Mouse (Mus musculus) kidney, postnatal 0 days (tissue): ENCODE measurements around the gene Get4. TPM values are rescaled to one million over a fixed set of nuclear protein-coding genes. Genes with fewer than 3 reads are reported as not detected.

Experiments
- ATAC-seq: fragments of 200-750 bp; cut with Nextera tagmentation; replicated peaks from 2 replicates; pipeline ENCODE4 v1.8.0; 2017; ENCODE audit warnings: low read depth, moderate number of reproducible peaks, moderate TSS enrichment, moderate library complexity; ENCODE audit not compliant: low FRiP score
- DNase-seq: peaks from one replicate; pipeline ENCODE4 v3.0.0-alpha.2; 2016; ENCODE audit warnings: low spot score
- H3K27ac ChIP-seq: fragments of 300-500 bp; sonication (generic); 2 replicates; pipeline ENCODE4 v1.5.1; 2014; ENCODE audit warnings: mild to moderate bottlenecking
- H3K27me3 ChIP-seq: fragments of 300-500 bp; sonication (generic); 2 replicates; pipeline ENCODE4 v1.6.1; 2014; ENCODE audit warnings: low read length, mixed read lengths; ENCODE audit not compliant: insufficient read depth
- H3K36me3 ChIP-seq: fragments of 300-500 bp; sonication (generic); 2 replicates; pipeline ENCODE4 v1.6.1; 2014; ENCODE audit warnings: low read length, mixed read lengths; ENCODE audit not compliant: insufficient read depth
- H3K4me1 ChIP-seq: fragments of 300-500 bp; sonication (generic); replicated peaks from 2 replicates; pipeline ENCODE4 v1.6.1; 2014; ENCODE audit warnings: antibody characterized with exemption, low read length, mixed read lengths; ENCODE audit not compliant: insufficient read depth
- H3K4me2 ChIP-seq: fragments of 300-500 bp; sonication (generic); 2 replicates; pipeline ENCODE4 v1.6.1; 2014; ENCODE audit warnings: mild to moderate bottlenecking, low read length, moderate library complexity, mixed read lengths
- H3K4me3 ChIP-seq: fragments of 300-500 bp; sonication (generic); replicated peaks from 2 replicates; pipeline ENCODE4 v1.5.1; 2014; ENCODE audit warnings: low read depth, low read length
- H3K9ac ChIP-seq: fragments of 300-500 bp; sonication (generic); 2 replicates; pipeline ENCODE4 v1.6.1; 2014; ENCODE audit warnings: low read depth, low read length
- H3K9me3 ChIP-seq: fragments of 300-500 bp; sonication (generic); replicated peaks from 2 replicates; pipeline ENCODE4 v1.6.1; 2016; ENCODE audit warnings: low read length, inconsistent platforms, mixed read lengths
- CTCF ChIP-seq: IDR thresholded peaks from 2 replicates; pipeline ENCODE4 v1.5.1; 2016; ENCODE audit warnings: antibody characterized with exemption, low read depth, mild to moderate bottlenecking, moderate library complexity
- WGBS: fragments of 180-500 bp; shearing (Covaris S2); extraction: QIAGEN DNeasy Blood & Tissue Kit; methylation state at CpG from one replicate; pipeline ENCODE4 v1.1.7; 2014; 5-methylcytosine and 5-hydroxymethylcytosine counted together
- polyA plus RNA-seq: library from polyadenylated mRNA; unstranded; fragments of >200 nt; fragmentation: Nextera tagmentation; extraction: Ambion mirVana; gene quantifications from 2 replicates; pipeline ENCODE4 v1.2.1, GENCODE M21; 2015

The Get4 gene
- polyA plus RNA-seq, 1 experiment from 2014 or later = 152 TPM

DNA sequence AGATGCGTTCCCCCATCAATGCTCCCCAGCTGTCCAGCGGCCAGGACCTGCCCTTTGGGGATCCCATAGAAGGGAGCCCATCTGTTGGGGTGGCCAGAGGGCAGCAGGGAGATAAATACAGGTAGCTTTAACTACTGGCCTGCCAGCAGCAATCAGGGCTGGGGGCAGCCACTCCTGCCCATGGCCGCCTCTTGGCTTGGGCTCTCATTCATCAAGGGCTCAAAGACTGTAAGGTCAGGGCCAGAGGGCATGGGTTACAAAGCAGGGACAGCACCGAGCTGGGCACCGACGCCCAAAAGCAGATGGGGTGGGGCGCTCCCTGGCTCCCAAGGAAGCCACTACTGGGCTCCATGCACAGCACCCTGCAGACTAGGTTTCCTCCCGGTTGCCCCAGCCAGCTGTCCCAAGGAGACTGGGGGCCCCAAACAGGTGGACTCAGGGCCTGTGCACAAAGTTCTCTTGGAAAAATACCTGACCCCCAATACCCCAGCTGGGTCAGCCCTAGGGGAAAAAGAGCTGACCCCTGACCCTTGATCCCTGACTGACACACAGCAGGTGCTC lies 19.9 kb downstream of the Get4 start:
- Histone ChIP-seq H3K9ac (no peak overlapping the region), H3K27me3 (no peaks in the 10 kb centered on the region), H3K4me2 (no peak overlapping the region), H3K4me1 (no peaks in the 10 kb centered on the region), H3K9me3 (no peaks in the 10 kb centered on the region), H3K4me3 (no peak overlapping the region), H3K27ac (no peak overlapping the region), H3K36me3 (peaks cover 16% of the 10 kb centered on the region)
- WGBS = 37% methylated on average over 8 of the region's 8 CpGs
- TF ChIP-seq CTCF = no peak
- DNase-seq (no peak), ATAC-seq (no peak)

DNA sequence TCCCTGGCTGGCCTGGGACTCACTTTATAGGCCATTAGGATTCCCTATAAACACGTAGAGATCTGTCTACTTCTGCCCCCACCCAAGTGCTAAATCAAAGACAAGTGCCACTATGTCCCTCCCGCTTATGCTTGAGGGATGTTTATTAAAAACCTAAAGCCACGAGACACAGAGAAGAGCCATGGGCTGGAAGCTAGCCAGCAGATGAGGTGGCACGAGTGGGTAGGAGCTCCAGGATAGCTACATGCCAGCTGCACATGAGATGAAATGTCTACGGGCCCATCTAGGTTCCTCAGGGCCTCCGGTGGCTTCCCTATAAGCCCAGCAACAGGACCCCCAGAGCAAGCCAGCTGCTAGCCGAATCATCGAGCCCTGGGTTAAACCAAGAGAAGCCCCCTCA lies 25.2 kb downstream of the Get4 start:
- Histone ChIP-seq H3K9me3 (no peaks in the 10 kb centered on the region), H3K9ac (no peak overlapping the region), H3K27ac (no peak overlapping the region), H3K27me3 (no peaks in the 10 kb centered on the region), H3K4me2 (no peak overlapping the region), H3K4me3 (no peak overlapping the region), H3K4me1 (no peaks in the 10 kb centered on the region), H3K36me3 (no peaks in the 10 kb centered on the region)
- TF ChIP-seq CTCF = no peak
- DNase-seq (no peak), ATAC-seq (no peak)
- 65% methylated on average over 8 of the region's 8 CpGs for WGBS

DNA sequence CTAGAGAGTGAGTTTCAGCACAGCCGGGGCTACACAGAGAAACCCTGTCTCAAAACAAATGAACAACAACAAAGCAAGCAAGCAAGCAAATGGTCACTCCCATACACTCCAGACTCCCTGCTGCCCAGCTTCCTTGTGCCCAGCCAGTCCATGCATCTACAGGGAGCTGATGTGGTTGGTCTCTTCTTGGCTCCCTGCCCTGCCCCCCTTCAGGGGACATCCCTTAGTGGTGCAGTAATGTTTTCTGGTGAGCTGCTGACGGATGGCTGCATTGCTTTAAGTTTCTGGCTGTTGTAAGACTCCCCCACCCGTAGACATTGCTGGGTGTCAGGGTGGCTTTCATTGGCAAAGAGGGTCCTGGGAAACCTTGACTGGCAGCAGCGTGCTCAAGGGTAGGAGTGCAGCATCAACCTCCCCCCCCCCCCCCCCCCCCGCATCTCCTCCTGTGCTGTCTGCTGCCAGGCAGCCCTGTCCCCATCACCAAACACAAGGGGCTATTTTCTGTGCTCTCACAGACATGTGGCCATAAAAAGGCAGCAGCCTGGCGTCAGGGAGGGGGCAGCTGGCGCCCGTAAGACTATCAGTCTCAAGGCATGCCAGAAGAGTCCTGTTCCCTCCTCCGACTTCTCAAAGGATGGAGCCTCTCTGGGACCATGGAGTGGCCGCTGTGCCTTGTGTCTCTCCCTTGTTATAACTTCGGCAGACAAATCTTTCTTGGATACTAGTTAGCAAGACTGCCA lies 29.4 kb downstream of the Get4 start:
- H3K9me3 ChIP-seq = no peaks in the 10 kb centered on the region
- DNase-seq (peak; percentile 28), ATAC-seq (no peak)
- H3K27me3 ChIP-seq = no peaks in the 10 kb centered on the region
- no peaks in the 10 kb centered on the region for H3K36me3 ChIP-seq
- WGBS = 22% methylated on average over 10 of the region's 11 CpGs
- H3K4me1 ChIP-seq = no peaks in the 10 kb centered on the region
- no peak overlapping the region for H3K4me3 ChIP-seq
- TF ChIP-seq CTCF = no peak
- H3K27ac ChIP-seq = no peak overlapping the region
- H3K4me2 ChIP-seq = no peak overlapping the region
- no peak overlapping the region for H3K9ac ChIP-seq

DNA sequence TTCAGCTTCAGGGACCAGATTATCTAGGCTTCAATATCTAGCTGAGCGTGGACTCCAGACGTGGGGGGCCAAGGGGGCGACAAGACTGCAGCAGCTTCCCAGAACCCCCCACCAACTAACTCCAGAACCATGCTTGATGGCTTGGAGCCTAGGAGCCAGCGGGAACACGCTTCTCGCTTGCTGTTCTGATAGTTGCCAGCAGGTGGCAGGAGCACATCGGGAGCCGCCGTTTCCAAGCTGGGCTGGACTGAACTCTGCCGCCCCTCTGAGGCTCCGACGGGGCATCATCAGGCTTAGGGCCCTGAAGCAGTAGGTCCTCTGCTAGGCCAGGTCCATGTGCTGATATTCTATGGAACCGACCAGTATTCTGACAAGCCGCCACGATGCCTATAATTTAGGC lies 30.1 kb downstream of the Get4 start:
- peak; percentile 99 for TF ChIP-seq CTCF

DNA sequence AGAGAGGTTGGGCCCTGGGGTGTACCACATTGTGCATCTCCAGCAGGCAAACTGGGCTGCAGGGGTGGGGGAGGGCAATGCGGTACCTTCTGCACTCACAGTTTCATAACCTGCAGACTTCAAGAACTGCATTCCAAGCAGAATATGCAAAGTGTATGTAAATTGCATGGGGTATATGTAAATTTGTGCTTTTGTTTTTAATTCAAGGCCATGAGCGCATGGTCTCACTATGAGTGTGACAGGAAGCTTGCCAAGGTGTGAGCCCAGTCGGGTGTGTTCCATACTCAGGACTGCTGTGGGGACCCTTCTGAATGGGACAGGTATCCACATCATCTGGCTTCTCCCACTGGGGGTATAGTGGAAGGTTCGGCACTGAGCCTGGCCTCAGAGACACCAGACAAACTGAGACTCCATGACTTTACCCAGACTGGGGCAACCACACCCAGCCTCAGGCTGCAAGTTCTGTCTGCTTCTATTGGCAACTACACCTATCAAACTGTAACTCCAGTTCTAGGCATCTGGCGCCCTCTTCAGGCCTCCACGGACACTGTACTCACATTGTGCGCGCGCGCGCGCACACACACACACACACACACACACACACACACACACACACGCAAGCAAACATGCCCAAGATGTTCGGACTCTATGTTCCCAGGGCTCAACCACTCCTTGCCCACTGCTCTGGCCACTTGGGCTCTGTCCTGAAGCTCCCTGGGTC lies 31.5 kb downstream of the Get4 start:
- Histone ChIP-seq H3K27me3 (no peaks in the 10 kb centered on the region), H3K9ac (no peak overlapping the region), H3K9me3 (no peaks in the 10 kb centered on the region), H3K4me3 (no peak overlapping the region), H3K27ac (no peak overlapping the region), H3K4me1 (no peaks in the 10 kb centered on the region), H3K36me3 (no peaks in the 10 kb centered on the region), H3K4me2 (no peak overlapping the region)
- TF ChIP-seq CTCF = no peak; the same call in 1 of the 2 replicates
- no peak for ATAC-seq
- WGBS = 94% methylated on average over 14 of the region's 14 CpGs
- no peak for DNase-seq

More for the DNA sequence above, 30.1 kb downstream of the Get4 start:
- Histone ChIP-seq H3K27ac (no peak overlapping the region), H3K4me2 (no peak overlapping the region), H3K36me3 (no peaks in the 10 kb centered on the region), H3K4me3 (no peak overlapping the region), H3K9ac (no peak overlapping the region), H3K4me1 (no peaks in the 10 kb centered on the region), H3K27me3 (no peaks in the 10 kb centered on the region), H3K9me3 (no peaks in the 10 kb centered on the region)
- DNase-seq = peak; percentile 90
- peak; percentile 65 for ATAC-seq
- 5% methylated on average over 15 of the region's 15 CpGs for WGBS

DNA sequence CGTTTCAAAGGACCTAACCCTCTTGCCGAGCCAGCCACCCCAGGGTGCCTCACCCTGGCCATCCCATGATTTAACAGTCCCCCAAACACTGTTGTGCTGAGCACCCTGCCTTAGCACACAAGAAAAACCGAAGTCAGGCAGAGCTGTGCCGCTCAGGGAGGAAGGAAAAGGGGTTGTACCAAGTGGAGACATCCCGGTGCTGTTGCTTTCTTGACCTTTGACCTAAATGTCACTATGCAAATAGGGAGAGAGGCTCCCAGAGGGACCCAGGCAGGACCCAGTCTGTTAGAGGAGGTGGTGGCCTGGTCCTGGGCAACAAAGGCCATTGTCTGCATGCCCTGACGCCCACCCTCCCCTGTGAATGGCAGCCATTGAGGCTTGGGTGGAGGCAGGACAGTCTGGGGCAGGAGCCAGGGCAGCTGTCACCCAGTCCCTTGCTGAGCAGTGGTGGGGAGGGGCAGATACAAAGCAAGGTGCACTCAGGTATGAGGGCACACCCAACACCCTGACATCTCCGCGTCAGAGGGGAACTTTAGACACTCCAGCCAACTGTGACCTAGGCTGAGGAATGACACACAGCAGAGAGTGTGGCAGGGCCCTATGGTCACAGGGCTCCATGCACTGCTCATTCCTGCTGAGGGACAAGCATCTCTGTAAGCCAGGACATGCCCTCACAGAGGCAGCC lies 33.4 kb downstream of the Get4 start:
- no peak for DNase-seq
- peak; percentile 41; the same call in 1 of the 2 replicates for ATAC-seq
- H3K9me3 ChIP-seq = no peaks in the 10 kb centered on the region
- no peaks in the 10 kb centered on the region for H3K36me3 ChIP-seq
- H3K4me2 ChIP-seq = no peak overlapping the region
- no peak overlapping the region for H3K9ac ChIP-seq
- H3K27ac ChIP-seq = no peak overlapping the region
- WGBS = 61% methylated on average over 8 of the region's 8 CpGs
- H3K4me3 ChIP-seq = no peak overlapping the region
- no peaks in the 10 kb centered on the region for H3K27me3 ChIP-seq
- no peak for TF ChIP-seq CTCF
- no peaks in the 10 kb centered on the region for H3K4me1 ChIP-seq
